Mouse (Mus musculus) cerebellum, adult 9-11 months (tissue): Measurements from ENCODE around the gene Kctd11.

Experiments
- DNase-seq: peaks from one replicate; pipeline ENCODE4 v3.0.0; 2022

Gene Kctd11

GRCm38 (mm10) chr11:69846738-69847688 is 34.2 kb downstream of the Kctd11 start:
- DNase-seq: peak; percentile 62

- peak; percentile 93 for DNase-seq
Measured at GRCm38 (mm10) chr11:69846198-69846680, 35.0 kb downstream of the Kctd11 start, which contains the start of gene Plscr3. Gene Plscr3 (plus strand): TSS chr11:69846376.

- DNase-seq: no peak
Measured at GRCm38 (mm10) chr11:69838714-69839104, 42.5 kb downstream of the Kctd11 start.

GRCm38 (mm10) chr11:69837952-69838713 is 43.1 kb downstream of the Kctd11 start, which contains the start of gene Tmem256:
Gene Tmem256 (plus strand): TSS chr11:69838514.
- DNase-seq: peak; percentile 98

- no peak for DNase-seq
Measured at GRCm38 (mm10) chr11:69837604-69837951, 43.6 kb downstream of the Kctd11 start, which contains the start of gene Nlgn2. Gene Nlgn2 (minus strand): TSS chr11:69837784.

- peak; percentile 84 for DNase-seq
Measured at GRCm38 (mm10) chr11:69836703-69837576, 44.3 kb downstream of the Kctd11 start.

GRCm38 (mm10) chr11:69835966-69836335 is 45.3 kb downstream of the Kctd11 start:
- peak; percentile 71 for DNase-seq

- peak; percentile 64 for DNase-seq
Measured at GRCm38 (mm10) chr11:69835326-69835965, 45.8 kb downstream of the Kctd11 start.

GRCm38 (mm10) chr11:69834001-69834549 is 47.1 kb downstream of the Kctd11 start:
- DNase-seq: peak; percentile 57

GRCm38 (mm10) chr11:69833554-69833953 is 47.7 kb downstream of the Kctd11 start:
- no peak for DNase-seq

- DNase-seq: peak; percentile 42
Measured at GRCm38 (mm10) chr11:69828832-69829231, 52.4 kb downstream of the Kctd11 start.
